Mouse (Mus musculus): ENCODE results near the gene Dnajc7.
"Not testable (repeated sequence)": the region's sequence is repeated elsewhere in the genome, so short reads cannot be mapped to it uniquely, and the experiment has no call there.

Gene Dnajc7

GRCm38 (mm10) chr11:100552842-100553241 is 67.1 kb downstream of the Dnajc7 start:
- in situ Hi-C loops (cut with MboI, MseI) = no loop called here

GRCm38 (mm10) chr11:100550101-100550500 is 69.9 kb downstream of the Dnajc7 start:
- in situ Hi-C loops (cut with MboI, MseI) = no loop called here

- in situ Hi-C loops (cut with MboI, MseI) = loop anchor here (10.0 kb wide), 1 partner anchor 625 kb away; the partner anchor contains the start of genes Ccr10, Cntnap1 and Plekhh3
These were observed 70.5 kb downstream of the Dnajc7 start for GRCm38 (mm10) chr11:100549466-100549865.

- in situ Hi-C loops (cut with MboI, MseI) = loop anchor here (10.0 kb wide), 1 partner anchor 627 kb away; the partner anchor contains the start of genes Ccr10, Cntnap1 and Plekhh3
These were observed 71.8 kb downstream of the Dnajc7 start for GRCm38 (mm10) chr11:100548141-100548540.

- in situ Hi-C loops (cut with MboI, MseI) = loop anchor here (10.0 kb wide), 1 partner anchor 628 kb away; the partner anchor contains the start of genes Ccr10, Cntnap1 and Plekhh3
These were observed 73.0 kb downstream of the Dnajc7 start for GRCm38 (mm10) chr11:100546955-100547354.

- in situ Hi-C loops (cut with MboI, MseI) = loop anchor here (10.0 kb wide), 1 partner anchor 629 kb away; the partner anchor contains the start of genes Ccr10, Cntnap1 and Plekhh3
These were observed 74.3 kb downstream of the Dnajc7 start for GRCm38 (mm10) chr11:100545746-100546085.

GRCm38 (mm10) chr11:100544832-100545745 is 74.9 kb downstream of the Dnajc7 start, which contains the start of gene Ttc25:
TSS of gene Ttc25 (plus strand) at chr11:100545607.
- in situ Hi-C loops (cut with MboI, MseI) = loop anchor here (10.0 kb wide), 1 partner anchor 630 kb away; the partner anchor contains the start of genes Ccr10, Cntnap1 and Plekhh3

GRCm38 (mm10) chr11:100541577-100541976 is 78.4 kb downstream of the Dnajc7 start:
- in situ Hi-C loops (cut with MboI, MseI) = loop anchor here (10.0 kb wide), 1 partner anchor 633 kb away; the partner anchor contains the start of genes Ccr10, Cntnap1 and Plekhh3

- in situ Hi-C loops (cut with MboI, MseI) = loop anchor here (10.0 kb wide), 1 partner anchor 634 kb away; the partner anchor contains the start of genes Ccr10, Cntnap1 and Plekhh3
These were observed 79.0 kb downstream of the Dnajc7 start for GRCm38 (mm10) chr11:100540966-100541365.

GRCm38 (mm10) chr11:100536466-100536865 is 83.5 kb downstream of the Dnajc7 start:
- in situ Hi-C loops (cut with MboI, MseI) = no loop called here

GRCm38 (mm10) chr11:100535996-100536395 is 84.0 kb downstream of the Dnajc7 start:
- in situ Hi-C loops (cut with MboI, MseI) = no loop called here

GRCm38 (mm10) chr11:100534821-100535220 is 85.1 kb downstream of the Dnajc7 start:
- in situ Hi-C loops (cut with MboI, MseI) = not testable (repeated sequence)

- in situ Hi-C loops (cut with MboI, MseI) = not testable (repeated sequence)
These were observed 85.6 kb downstream of the Dnajc7 start for GRCm38 (mm10) chr11:100534411-100534810.

- in situ Hi-C loops (cut with MboI, MseI) = no loop called here
These were observed 86.1 kb downstream of the Dnajc7 start for GRCm38 (mm10) chr11:100533871-100534270.
